Mouse (Mus musculus): ENCODE data around the gene Dcdc2b.

Gene Dcdc2b

DNA sequence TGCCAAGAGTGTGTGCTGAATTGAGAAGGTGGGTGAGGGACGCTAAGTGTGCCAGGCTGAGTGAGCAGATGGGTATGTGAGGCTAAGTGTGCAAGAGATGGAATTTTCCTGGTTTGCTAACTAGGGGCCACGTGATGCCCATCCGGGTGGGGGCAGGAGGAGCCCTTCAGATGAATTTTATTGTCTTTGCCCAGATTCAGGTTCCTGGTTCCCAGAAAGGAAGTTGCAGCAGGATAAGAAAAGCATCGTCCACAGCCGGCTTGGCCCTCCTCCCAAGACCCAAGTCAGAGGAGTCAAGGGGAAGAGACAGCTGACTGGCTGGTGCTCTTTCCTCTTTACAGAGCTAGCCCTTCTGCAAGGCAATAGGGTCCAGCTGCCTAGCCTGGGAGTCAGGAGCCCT lies 35.6 kb downstream of the Dcdc2b start, which contains the start of gene Fam167b:
Fam167b (minus strand) TSS at position 84 of the 400 bp plus-strand sequence.
- no peak for DNase-seq (ENCODE audit: low read depth, low spot score)

DNA sequence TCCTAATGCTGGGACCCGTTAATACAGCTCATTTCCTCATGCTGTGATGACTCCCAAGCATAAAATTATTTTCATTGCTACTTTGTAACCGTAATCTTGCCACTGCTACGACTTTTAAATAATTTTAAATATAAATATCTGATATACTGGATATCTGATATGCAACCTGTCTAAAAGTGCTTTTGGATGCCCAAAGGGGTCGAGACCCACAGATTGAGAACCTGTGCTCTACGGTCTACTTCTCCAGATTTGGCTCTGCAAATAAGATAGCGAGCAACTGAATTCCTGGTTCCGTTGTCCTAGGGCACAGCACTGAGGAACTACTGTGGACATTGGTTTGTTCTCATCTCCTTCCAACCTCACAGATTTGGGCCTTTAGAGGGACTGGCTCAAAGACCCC lies 36.4 kb downstream of the Dcdc2b start:
- DNase-seq (ENCODE audit: low read depth, low spot score) = no peak

DNA sequence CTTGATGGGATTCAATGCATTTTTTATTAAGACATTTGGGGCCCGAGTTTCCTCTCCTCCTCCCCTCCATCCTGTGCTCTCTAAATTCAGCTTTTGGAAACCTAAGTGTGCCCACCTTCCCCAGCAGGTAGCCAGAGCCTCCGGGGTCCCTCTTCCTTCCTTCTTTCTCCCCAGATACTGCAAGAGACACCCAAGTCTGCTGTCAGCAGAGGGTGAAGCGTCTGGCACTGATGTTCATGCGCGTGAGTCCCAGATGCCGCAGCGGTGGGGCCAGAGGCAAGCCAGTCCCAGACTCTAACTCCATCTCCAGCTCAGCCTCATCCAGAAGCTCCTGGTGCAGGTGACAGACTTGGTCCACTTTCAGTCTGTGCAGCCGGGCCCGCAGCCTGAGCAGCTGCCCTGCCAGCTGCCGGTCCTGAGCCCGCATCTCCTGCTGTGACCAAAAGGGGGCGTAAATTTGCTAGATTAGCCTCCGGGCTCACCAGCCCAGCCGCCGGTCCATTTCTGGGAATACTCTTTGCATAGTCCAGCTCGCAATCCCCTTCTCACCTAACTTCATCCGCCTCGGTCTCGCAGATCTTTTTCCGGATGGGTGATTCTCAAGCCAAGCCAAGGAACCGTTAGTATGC lies 37.1 kb downstream of the Dcdc2b start:
- DNase-seq (ENCODE audit: low read depth, low spot score) = no peak

DNA sequence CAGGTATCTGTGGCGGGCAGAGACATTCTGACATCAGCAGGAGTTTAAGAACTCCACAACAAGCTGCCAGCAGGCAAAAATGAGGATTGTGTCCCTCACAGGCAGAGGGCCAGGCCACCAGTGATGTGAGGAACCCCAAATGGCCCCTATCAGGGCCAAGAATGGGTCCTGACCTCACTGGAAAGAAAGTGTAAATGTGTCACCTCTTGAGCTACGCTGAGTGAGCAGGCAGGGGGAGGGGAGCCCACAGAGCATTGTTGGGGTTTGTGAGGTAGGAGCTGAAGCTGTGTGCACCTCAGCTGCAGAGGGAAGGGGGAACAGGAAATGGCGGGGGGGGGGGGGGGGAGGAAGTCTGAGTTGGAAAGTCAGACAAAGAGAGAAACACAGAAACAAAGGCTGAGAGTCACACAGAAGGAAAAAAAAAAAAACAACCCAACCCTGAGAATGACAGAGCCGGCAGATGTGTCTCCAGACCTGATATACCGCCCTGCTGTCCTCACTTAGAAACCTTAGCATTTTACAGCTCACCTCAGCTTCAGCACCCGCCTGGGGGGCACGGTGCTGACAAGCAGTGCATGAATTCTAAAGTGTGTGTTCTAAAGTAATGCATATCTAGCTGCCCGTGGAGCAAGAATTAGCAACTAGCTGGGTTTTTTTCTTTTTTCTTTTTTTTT lies 38.7 kb downstream of the Dcdc2b start:
- no peak for DNase-seq (ENCODE audit: low read depth, low spot score)

DNA sequence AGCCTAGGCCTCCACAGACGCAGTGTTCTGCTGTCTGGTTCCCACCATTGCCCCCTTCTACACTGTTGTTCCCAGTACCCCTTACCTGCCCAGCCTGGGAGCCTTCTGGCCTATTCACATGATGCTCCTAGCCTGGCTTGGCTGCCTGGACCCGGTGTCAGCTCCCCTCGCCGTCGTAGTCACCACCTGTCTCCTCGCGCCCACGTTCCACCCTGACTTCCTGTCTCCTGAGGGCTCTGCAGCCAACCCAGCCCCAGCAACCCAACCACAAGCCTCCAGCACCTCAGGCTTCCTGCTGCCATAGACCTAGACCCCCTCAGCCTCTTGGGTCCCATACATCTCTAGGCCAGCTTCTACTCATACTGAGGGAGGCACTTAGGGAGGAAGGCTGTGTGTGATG lies 40.6 kb downstream of the Dcdc2b start, which contains the start of gene Lck:
Lck (minus strand) TSS at position 212 of the 400 bp plus-strand sequence.
- no peak for DNase-seq (ENCODE audit: low read depth, low spot score)

DNA sequence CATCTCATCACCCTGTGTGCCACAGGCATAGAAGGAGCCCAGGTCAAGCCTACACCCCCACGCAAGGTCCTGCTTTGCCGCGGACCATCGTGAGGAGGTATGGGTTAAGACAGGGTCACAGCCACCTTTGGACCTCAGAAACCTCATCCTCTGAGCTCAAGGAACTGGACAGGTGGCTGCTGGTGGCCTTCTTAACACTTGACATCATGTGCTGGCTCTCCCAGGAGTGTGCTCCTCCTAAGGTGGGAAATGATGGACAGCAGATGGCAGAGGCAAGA lies 41.0 kb downstream of the Dcdc2b start:
- no peak for DNase-seq (ENCODE audit: low read depth, low spot score)

DNA sequence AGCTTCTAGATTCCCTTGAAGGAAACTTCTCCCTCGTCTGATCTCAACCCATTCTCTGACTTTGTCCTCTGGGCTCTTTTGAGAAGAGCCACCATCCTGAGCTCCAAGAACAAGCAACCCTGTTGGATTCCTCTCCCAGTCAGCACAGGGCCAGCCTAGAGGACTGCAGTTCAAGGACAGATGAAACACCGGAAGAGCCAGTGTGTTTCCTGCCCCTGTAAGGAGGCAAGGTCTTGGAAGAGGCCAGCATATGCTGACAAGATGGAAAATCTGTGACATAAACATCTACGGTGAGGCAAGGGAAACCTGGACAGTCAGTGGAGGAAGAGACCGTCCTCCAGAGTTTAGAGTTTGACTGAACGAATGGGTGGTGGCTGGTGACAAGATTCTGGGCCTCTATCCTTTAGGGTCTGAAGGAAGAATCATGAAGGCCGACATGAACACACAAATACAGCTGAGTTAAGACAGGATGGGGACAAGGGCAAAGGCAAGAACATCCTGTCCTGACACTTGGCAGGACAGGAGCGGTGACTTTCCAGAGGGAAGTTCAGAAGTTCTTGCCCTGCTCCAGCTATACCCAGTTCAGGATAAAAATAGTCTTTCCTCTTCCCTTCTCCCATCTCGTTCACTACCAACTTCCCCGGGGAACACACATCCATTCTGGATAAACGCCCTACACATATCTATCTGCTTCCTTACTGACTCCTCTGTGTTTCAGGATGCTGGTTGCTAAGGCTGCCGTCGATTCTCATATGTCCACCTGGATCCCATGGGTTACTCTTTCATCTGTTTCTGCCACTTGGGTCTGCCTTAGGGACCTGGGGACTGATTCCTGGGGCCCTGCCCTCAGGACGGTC lies 41.6 kb downstream of the Dcdc2b start:
- DNase-seq (ENCODE audit: low read depth, low spot score) = no peak

DNA sequence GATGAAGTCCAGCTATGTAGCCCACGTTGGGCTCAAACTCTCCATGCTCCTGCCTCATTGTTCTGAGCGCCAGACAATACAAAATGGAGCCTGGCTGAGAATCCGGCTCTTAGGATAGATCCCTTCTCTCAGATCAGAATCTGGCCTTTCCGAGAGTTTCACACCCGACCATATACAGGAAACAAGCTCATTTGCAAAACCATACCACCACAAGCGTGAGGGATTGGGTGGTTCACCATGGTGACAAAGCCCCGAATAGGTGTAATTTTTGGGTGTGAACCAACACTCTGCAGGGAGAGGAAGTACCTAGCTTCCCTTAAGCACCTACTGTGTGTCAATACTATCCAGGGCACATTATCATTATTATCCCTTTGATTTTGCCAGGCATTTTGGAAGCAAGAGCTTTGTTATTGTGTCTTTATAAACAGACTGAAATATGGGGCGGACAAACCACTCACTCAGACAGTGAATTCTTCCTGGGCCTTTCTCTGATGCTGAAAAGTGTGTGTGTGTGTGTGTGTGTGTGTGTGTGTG lies 42.4 kb downstream of the Dcdc2b start:
- no peak for DNase-seq (ENCODE audit: low read depth, low spot score)

DNA sequence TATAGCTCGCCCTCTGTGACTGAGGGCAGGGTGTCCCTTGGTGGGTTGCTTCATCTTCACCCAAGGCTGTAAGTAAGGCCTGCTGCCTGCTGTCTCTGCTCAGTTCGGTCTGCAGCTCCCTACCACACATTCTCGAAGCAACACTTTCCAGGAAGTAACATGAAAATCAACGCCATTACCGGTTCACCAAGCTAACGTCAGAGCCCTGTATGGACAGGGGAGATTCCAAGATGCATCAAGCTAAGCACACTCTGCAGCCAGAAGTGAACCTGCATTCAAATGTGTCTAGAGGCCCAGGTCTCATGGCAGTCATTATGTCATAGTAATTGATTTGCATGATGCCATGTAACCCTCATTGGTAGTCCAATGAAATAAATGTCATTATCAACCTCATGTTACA lies 44.0 kb downstream of the Dcdc2b start:
- DNase-seq (ENCODE audit: low read depth, low spot score) = no peak

DNA sequence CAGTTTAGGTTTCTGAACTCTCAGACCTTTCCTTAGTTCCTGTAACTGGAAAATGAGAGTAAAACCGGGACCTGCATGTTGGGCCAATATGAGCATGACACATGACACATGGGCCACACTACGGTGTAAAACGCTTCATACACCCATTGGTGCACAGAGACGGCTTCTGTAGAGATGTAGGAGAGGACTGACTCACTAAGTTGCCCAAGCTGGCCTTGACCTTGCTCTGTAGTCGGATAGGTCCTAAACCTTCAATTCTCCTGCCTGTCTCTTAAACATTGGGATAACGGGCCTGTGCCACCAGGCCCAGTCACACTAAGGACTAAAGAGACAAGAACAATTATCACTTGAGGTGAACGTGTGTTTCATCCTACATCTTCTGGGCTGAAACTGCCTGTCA lies 45.7 kb downstream of the Dcdc2b start:
- DNase-seq (ENCODE audit: low read depth, low spot score) = no peak

DNA sequence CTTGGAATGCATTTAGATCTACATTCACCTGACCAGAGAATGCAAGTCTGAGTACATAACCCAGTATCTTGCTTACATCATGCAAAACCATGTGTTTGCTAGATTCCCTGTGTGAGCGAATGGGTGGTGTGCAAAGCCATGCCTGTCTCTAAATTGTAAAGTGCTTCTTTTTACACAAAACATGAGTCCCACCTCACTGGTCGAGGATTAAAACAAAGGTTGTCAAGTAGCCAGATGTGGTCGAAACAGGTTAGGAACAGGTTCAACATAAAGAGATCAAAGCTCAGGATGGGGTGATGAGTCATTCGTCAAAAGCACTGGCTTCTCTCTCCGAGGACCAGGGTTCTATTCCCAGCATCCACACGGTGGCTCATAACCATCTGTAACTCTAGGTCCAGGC lies 48.9 kb downstream of the Dcdc2b start:
- DNase-seq (ENCODE audit: low read depth, low spot score) = no peak

DNA sequence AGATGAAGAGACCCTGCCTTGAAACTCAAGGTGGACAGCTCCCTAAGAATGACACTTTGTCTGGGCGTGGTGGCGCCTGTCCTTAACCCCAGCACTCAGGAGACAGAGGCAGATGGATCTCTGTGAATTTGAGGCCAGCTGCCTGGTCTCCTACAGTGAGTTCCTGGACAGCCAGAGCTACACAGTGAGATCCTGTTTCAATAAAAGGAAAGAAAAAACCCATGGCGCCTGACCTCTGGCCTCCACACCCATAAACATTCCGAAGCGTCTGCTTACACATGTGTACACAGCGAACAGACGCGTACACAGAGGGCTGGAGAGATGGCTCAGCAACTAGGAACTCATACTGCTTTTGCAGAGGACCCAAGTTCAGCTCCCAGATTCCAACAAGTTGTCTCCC lies 50.3 kb downstream of the Dcdc2b start:
- DNase-seq (ENCODE audit: low read depth, low spot score) = no peak

DNA sequence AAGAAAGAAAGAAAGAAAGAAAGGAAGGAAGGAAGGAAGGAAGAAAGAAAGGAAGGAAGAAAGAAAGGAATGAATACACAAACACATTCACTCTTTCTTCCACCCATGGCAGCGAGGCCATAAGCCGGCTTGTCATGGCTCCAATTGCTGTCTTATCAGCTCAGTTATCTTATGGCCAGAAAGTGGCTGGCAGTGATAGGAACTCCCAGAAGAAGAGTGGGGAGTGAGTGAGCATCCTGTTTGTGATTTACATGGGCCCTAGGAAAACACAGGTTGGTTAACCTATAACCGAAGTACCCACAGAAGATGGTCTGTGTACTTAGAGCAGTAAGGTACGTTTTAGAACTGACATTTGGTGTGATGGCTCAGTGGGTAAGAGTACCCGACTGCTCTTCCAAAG lies 52.9 kb downstream of the Dcdc2b start:
- DNase-seq (ENCODE audit: low read depth, low spot score) = no peak

All from telencephalon, adult 2 months (tissue).